Mouse (Mus musculus): ENCODE results near the gene Cdh4.

Gene Cdh4

DNA sequence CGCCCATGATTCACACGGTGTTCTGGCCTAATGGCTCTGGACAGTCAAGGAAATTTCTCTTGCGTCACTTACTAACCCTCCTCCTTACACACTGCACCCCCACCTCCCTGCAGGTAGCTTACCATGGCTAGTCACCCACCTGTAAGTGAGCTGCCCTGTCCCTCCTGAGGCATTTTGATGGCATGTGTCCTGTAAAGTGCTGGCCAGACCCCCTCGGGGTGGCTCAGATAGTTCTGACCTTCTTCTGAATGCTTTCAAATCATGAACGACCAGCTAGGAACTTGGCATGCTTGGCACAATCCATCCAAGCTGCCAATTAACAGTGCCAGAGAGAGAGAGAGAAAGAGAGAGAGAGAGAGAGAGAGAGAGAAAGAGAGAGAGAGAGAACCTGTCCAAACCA lies 368.9 kb downstream of the Cdh4 start:
- Histone ChIP-seq H3K27me3 (ENCODE audit: insufficient read depth, low read length) (0 out of 2 replicates have a peak, but pooled peaks cover 6% of the 10 kb centered on the region), H3K4me1 (replicated peaks; ENCODE audit: low read depth, low read length) (no peaks in the 10 kb centered on the region), H3K36me3 (ENCODE audit: insufficient read depth, low read length) (no peaks in the 10 kb centered on the region), H3K4me3 (replicated peaks; ENCODE audit: low read length) (no peak overlapping the region), H3K9me3 (ENCODE audit: low read length) (no peaks in the 10 kb centered on the region)
- TF ChIP-seq NANOG (IDR thresholded peaks at IDR 0.05; ENCODE audit: borderline replicate concordance, low read length) (no peak), POU5F1 (IDR thresholded peaks at IDR 0.05; ENCODE audit: borderline replicate concordance, low read length) (no peak), CTCF (conservative IDR thresholded peaks at IDR 0.05; ENCODE audit: low read length) (no peak)

- Histone ChIP-seq H3K4me3 (replicated peaks; ENCODE audit: low read length) (no peak overlapping the region), H3K36me3 (ENCODE audit: insufficient read depth, low read length) (no peaks in the 10 kb centered on the region), H3K27me3 (ENCODE audit: insufficient read depth, low read length) (0 out of 2 replicates have a peak, but pooled peaks cover 6% of the 10 kb centered on the region), H3K4me1 (replicated peaks; ENCODE audit: low read depth, low read length) (no peaks in the 10 kb centered on the region), H3K9me3 (ENCODE audit: low read length) (no peaks in the 10 kb centered on the region)
- TF ChIP-seq CTCF (conservative IDR thresholded peaks at IDR 0.05; ENCODE audit: low read length), result no peak
- no peak for TF ChIP-seq NANOG (IDR thresholded peaks at IDR 0.05; ENCODE audit: borderline replicate concordance, low read length)
- TF ChIP-seq POU5F1 (IDR thresholded peaks at IDR 0.05; ENCODE audit: borderline replicate concordance, low read length), result no peak
Observed at GRCm38 (mm10) chr2:179813035-179813827, 371.0 kb downstream of the Cdh4 start.

DNA sequence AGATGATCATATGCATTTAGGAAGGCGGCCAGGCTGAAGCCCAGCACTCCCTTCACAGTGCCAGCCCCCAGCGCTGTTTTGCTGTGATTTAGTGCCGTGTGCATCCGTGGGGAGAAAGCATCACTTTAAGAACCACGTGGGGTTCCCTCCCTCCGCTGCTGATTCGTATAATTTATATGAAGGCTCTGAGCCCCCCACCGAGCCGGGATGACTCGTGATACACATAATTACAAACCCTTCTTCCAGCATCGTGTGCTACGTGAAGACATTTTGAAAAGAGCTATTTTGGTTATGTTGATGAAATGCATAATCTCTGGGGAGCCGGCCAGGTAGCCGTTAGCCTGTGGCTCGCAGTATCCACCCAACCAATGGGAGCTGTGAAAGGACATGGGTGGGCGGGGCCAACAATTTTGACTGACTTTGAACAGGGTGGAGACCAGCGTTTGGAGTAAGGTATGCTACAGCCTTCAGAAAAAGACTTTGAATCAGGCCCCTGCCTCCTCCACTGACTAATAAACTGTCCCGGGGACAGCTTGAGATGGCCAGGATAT lies 382.6 kb downstream of the Cdh4 start:
- Histone ChIP-seq H3K9me3 (ENCODE audit: low read length) (no peaks in the 10 kb centered on the region), H3K36me3 (ENCODE audit: insufficient read depth, low read length) (no peaks in the 10 kb centered on the region), H3K27me3 (ENCODE audit: insufficient read depth, low read length) (no peaks in the 10 kb centered on the region), H3K4me1 (replicated peaks; ENCODE audit: low read depth, low read length) (peaks cover 7% of the 10 kb centered on the region), H3K4me3 (replicated peaks; ENCODE audit: low read length) (no peak overlapping the region)
- no peak for TF ChIP-seq NANOG (IDR thresholded peaks at IDR 0.05; ENCODE audit: borderline replicate concordance, low read length)
- TF ChIP-seq POU5F1 (IDR thresholded peaks at IDR 0.05; ENCODE audit: borderline replicate concordance, low read length), result no peak
- TF ChIP-seq CTCF (conservative IDR thresholded peaks at IDR 0.05; ENCODE audit: low read length), result no peak

DNA sequence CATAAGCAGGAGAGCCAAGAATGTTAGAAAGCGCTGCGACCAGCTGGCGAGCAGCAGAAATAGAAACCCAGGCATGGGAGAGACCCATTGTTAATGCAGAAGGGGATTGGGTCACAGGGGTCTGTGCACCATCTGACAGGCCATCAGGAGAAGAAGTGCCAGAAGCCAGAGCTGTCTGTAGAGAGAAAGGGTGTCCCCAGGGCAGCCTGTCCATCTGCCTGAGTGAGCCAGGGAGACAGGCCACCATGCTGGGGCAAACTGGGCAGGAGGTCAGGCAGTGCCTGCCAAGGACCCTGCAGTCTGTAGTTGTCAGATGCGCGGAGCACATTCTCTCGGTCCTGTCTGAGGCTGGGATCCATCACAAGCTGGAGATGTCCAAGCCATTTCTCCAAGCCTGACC lies 386.7 kb downstream of the Cdh4 start:
- Histone ChIP-seq H3K36me3 (ENCODE audit: insufficient read depth, low read length) (no peaks in the 10 kb centered on the region), H3K4me1 (replicated peaks; ENCODE audit: low read depth, low read length) (peaks cover 8% of the 10 kb centered on the region), H3K9me3 (ENCODE audit: low read length) (no peaks in the 10 kb centered on the region), H3K4me3 (replicated peaks; ENCODE audit: low read length) (no peak overlapping the region), H3K27me3 (ENCODE audit: insufficient read depth, low read length) (no peaks in the 10 kb centered on the region)
- no peak for TF ChIP-seq CTCF (conservative IDR thresholded peaks at IDR 0.05; ENCODE audit: low read length)
- TF ChIP-seq POU5F1 (IDR thresholded peaks at IDR 0.05; ENCODE audit: borderline replicate concordance, low read length), result no peak
- no peak for TF ChIP-seq NANOG (IDR thresholded peaks at IDR 0.05; ENCODE audit: borderline replicate concordance, low read length)

DNA sequence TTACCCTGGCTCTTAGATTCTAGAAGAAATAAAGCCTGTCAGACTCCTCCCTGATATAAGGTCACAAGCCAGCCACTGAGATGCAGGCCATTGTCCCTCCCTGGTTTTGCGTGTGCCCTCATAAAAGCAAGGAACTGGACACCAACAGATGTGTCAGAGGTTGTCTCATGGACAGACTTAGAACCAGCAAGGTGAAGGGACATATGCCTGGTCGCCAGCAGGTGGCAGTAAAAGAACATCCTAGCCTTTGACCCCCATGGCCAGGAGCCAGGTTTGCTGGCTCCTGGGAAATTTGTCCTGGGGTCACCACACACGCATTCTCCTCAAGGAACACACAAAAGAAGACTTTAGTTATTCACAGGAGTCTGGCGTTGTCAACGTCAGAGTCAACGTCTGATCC lies 387.7 kb downstream of the Cdh4 start:
- H3K4me3 ChIP-seq (replicated peaks; ENCODE audit: low read length), result no peak overlapping the region
- H3K9me3 ChIP-seq (ENCODE audit: low read length), result no peaks in the 10 kb centered on the region
- H3K36me3 ChIP-seq (ENCODE audit: insufficient read depth, low read length), result no peaks in the 10 kb centered on the region
- no peak for TF ChIP-seq POU5F1 (IDR thresholded peaks at IDR 0.05; ENCODE audit: borderline replicate concordance, low read length)
- TF ChIP-seq NANOG (IDR thresholded peaks at IDR 0.05; ENCODE audit: borderline replicate concordance, low read length), result no peak
- TF ChIP-seq CTCF (conservative IDR thresholded peaks at IDR 0.05; ENCODE audit: low read length), result peak; percentile 48
- H3K27me3 ChIP-seq (ENCODE audit: insufficient read depth, low read length), result no peaks in the 10 kb centered on the region
- peaks cover 12% of the 10 kb centered on the region for H3K4me1 ChIP-seq (replicated peaks; ENCODE audit: low read depth, low read length)

GRCm38 (mm10) chr2:179834892-179835291 lies 392.7 kb downstream of the Cdh4 start:
- no peak for TF ChIP-seq POU5F1 (IDR thresholded peaks at IDR 0.05; ENCODE audit: borderline replicate concordance, low read length)
- no peak for TF ChIP-seq NANOG (IDR thresholded peaks at IDR 0.05; ENCODE audit: borderline replicate concordance, low read length)
- TF ChIP-seq CTCF (conservative IDR thresholded peaks at IDR 0.05; ENCODE audit: low read length), result no peak
- H3K4me3 ChIP-seq (replicated peaks; ENCODE audit: low read length), result no peak overlapping the region
- peaks cover 13% of the 10 kb centered on the region; the same call in 1 of the 2 replicates for H3K4me1 ChIP-seq (replicated peaks; ENCODE audit: low read depth, low read length)
- no peaks in the 10 kb centered on the region for H3K36me3 ChIP-seq (ENCODE audit: insufficient read depth, low read length)
- no peaks in the 10 kb centered on the region for H3K9me3 ChIP-seq (ENCODE audit: low read length)
- H3K27me3 ChIP-seq (ENCODE audit: insufficient read depth, low read length), result peaks cover 8% of the 10 kb centered on the region

DNA sequence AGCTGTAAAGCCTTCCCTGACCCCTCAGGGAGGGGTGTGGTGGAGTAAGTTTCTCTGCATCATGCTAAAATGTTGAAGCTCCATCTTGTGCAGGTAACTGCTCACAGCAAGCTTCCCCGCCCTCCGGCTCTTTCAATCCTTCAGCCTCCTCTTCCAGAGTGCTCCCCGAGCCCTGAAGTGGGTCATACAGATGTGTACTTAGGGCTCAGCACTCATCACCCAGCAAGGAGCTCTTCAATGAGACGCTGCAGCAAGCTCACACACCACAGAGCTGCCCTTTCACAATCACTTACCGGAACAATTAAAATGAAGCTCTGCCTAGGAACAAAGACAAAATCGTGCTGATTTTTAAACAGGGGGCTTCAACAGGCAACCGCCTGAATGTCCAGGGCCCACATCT lies 393.3 kb downstream of the Cdh4 start:
- Histone ChIP-seq H3K9me3 (ENCODE audit: low read length) (no peaks in the 10 kb centered on the region), H3K36me3 (ENCODE audit: insufficient read depth, low read length) (no peaks in the 10 kb centered on the region), H3K4me3 (replicated peaks; ENCODE audit: low read length) (no peak overlapping the region), H3K27me3 (ENCODE audit: insufficient read depth, low read length) (peaks cover 8% of the 10 kb centered on the region), H3K4me1 (replicated peaks; ENCODE audit: low read depth, low read length) (peaks cover 12% of the 10 kb centered on the region; the same call in 1 of the 2 replicates)
- no peak for TF ChIP-seq CTCF (conservative IDR thresholded peaks at IDR 0.05; ENCODE audit: low read length)
- no peak for TF ChIP-seq NANOG (IDR thresholded peaks at IDR 0.05; ENCODE audit: borderline replicate concordance, low read length)
- no peak for TF ChIP-seq POU5F1 (IDR thresholded peaks at IDR 0.05; ENCODE audit: borderline replicate concordance, low read length)

DNA sequence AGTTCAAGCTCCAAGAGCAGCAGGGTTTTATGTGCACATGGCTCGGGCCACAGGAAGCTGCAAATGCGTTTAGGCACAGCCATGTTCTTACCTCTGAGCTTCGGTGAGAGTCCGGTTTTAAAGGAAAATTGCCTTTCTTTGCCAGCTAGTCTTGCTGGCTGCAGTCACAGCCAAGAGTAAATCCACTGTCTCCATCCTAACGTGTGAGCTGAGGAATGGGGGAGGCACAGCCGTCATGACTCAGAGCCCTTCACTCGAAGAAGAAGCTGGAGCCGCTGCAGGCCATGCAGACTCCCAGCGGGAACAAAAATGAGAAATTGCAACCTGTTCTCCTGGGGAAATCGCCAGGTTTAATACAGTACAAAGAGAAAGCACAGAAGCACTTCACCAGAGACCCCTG lies 395.0 kb downstream of the Cdh4 start:
- H3K36me3 ChIP-seq (ENCODE audit: insufficient read depth, low read length), result no peaks in the 10 kb centered on the region
- TF ChIP-seq CTCF (conservative IDR thresholded peaks at IDR 0.05; ENCODE audit: low read length) (no peak), POU5F1 (IDR thresholded peaks at IDR 0.05; ENCODE audit: borderline replicate concordance, low read length) (no peak), NANOG (IDR thresholded peaks at IDR 0.05; ENCODE audit: borderline replicate concordance, low read length) (no peak)
- H3K27me3 ChIP-seq (ENCODE audit: insufficient read depth, low read length), result peaks cover 8% of the 10 kb centered on the region
- no peak overlapping the region for H3K4me3 ChIP-seq (replicated peaks; ENCODE audit: low read length)
- H3K4me1 ChIP-seq (replicated peaks; ENCODE audit: low read depth, low read length), result peaks cover 12% of the 10 kb centered on the region; the same call in 1 of the 2 replicates
- H3K9me3 ChIP-seq (ENCODE audit: low read length), result no peaks in the 10 kb centered on the region

Data from E14TG2a.4 (cell line).